Mouse (Mus musculus) forebrain, embryonic 15.5 days (tissue): ENCODE measurements around the gene Gm2056. TPM values are rescaled to one million over a fixed set of nuclear protein-coding genes. Genes with fewer than 3 reads are reported as not detected.
"Not testable (repeated sequence)": the region's sequence is repeated elsewhere in the genome, so short reads cannot be mapped to it uniquely, and the experiment has no call there.

Source experiments
- ATAC-seq: fragments of 200-750 bp; cut with Nextera tagmentation; replicated peaks from 2 replicates; pipeline ENCODE4 v1.8.0; 2017; ENCODE audit warnings: mild to moderate bottlenecking, moderate TSS enrichment, moderate library complexity
- H3K27ac ChIP-seq: fragments of 300-500 bp; sonication (generic); replicated peaks from 2 replicates; pipeline ENCODE4 v1.5.1; 2015; ENCODE audit warnings: mild to moderate bottlenecking, inconsistent platforms
- H3K27me3 ChIP-seq: fragments of 300-500 bp; sonication (generic); 2 replicates; pipeline ENCODE4 v1.6.1; 2015; ENCODE audit warnings: inconsistent platforms
- H3K36me3 ChIP-seq: fragments of 300-500 bp; sonication (generic); 2 replicates; pipeline ENCODE4 v1.6.1; 2015; ENCODE audit warnings: mild to moderate bottlenecking, inconsistent platforms
- H3K4me1 ChIP-seq: fragments of 300-500 bp; sonication (generic); 2 replicates; pipeline ENCODE4 v1.6.1; 2015; ENCODE audit warnings: inconsistent platforms
- H3K4me2 ChIP-seq: fragments of 300-500 bp; sonication (generic); replicated peaks from 2 replicates; pipeline ENCODE4 v1.6.1; 2015; ENCODE audit warnings: mild to moderate bottlenecking, inconsistent platforms
- H3K4me3 ChIP-seq: fragments of 300-500 bp; sonication (generic); 2 replicates; pipeline ENCODE4 v1.5.1; 2015; ENCODE audit warnings: mild to moderate bottlenecking, inconsistent platforms
- H3K9ac ChIP-seq: fragments of 300-500 bp; sonication (generic); replicated peaks from 2 replicates; pipeline ENCODE4 v1.6.1; 2015; ENCODE audit warnings: mild to moderate bottlenecking, inconsistent platforms
- H3K9me3 ChIP-seq: fragments of 300-500 bp; sonication (generic); 2 replicates; pipeline ENCODE4 v1.6.1; 2016; ENCODE audit warnings: inconsistent platforms
- WGBS: fragments of 180-500 bp; shearing (Covaris S2); methylation state at CpG from one replicate; pipeline ENCODE4 v1.1.7; 2015; ENCODE audit warnings: mixed read lengths; 5-methylcytosine and 5-hydroxymethylcytosine counted together
- polyA plus RNA-seq: library from polyadenylated mRNA; unstranded; fragments of >200 nt; fragmentation: Nextera tagmentation; extraction: Ambion mirVana; gene quantifications from 2 replicates; pipeline ENCODE4 v1.2.1, GENCODE M21; 2015

The Gm2056 gene
- not detected in 2 replicates for polyA plus RNA-seq

DNA sequence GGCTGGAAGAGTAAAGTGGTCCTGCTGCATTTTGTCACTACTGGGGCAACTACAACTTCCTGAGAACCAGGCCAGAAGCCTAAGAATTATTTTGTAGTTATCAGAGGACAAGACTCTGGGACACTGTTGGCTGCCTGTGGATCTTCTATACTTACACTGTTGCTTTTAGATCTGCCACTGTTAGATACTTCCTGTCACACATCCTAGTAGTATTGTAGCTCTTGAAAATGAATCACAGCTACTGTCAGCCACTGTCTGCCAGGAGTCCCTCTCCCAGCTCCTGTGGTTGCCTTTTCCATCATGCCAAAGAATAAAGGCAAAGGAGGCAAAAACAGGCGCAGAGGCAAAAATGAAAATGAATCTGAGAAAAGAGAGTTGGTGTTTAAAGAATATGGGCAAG is at the start of gene Gm2056:
Gm2056 (plus strand) TSS at position 301 of the 400 bp plus-strand sequence.
- H3K9me3 ChIP-seq, ATAC-seq, H3K36me3 ChIP-seq, H3K27ac ChIP-seq, H3K9ac ChIP-seq, H3K4me2 ChIP-seq, H3K27me3 ChIP-seq, H3K4me1 ChIP-seq, H3K4me3 ChIP-seq: not testable (repeated sequence)
- WGBS, result 87% methylated on average over 1 of the region's 1 CpGs

DNA sequence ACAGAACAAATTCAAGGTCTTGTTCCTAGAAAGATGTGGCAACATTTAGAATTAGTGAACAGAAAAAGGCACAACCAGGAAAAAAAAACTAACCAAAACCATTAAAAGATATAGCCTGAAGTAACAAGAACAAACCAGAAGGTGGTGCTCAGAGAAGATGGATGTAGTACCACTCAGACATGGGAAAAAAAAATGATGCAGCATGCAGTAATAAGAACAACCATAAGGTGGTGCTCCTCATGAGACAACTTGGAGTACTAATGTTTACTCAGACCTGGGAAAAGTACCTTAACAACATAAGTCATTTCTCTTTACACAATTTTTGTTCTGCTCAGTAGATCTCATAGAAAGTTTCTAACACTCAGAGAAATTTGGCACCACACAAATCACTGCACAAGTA is 42.8 kb upstream of the Gm2056 start:
- not testable (repeated sequence) for H3K27ac ChIP-seq, H3K4me1 ChIP-seq, H3K36me3 ChIP-seq, H3K4me2 ChIP-seq, H3K9me3 ChIP-seq, H3K27me3 ChIP-seq, H3K9ac ChIP-seq, ATAC-seq, H3K4me3 ChIP-seq

DNA sequence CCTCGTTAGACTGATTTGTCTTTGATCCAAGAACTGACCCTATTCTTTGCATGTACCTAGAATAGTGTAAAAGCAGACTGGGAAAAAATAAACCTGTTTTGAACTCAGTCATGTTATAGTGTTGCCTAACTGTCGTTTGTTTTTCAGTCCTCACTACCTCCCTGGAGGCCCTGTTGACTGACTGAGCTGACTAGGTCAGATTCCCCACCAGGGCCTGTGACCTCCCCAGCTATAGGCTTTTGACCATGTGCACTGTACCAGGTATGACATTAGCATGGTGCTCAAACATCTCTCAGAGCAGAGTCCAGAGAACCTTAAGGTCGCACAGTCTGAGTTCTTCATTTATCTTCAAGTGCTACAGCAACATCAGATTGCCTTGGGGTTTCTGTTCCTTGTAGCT is 22.7 kb upstream of the Gm2056 start:
- H3K9ac ChIP-seq, H3K36me3 ChIP-seq, ATAC-seq, H3K9me3 ChIP-seq, H3K27ac ChIP-seq, H3K4me1 ChIP-seq, H3K4me3 ChIP-seq, H3K4me2 ChIP-seq, H3K27me3 ChIP-seq: not testable (repeated sequence)
- WGBS, result 81% methylated on average over 3 of the region's 3 CpGs

DNA sequence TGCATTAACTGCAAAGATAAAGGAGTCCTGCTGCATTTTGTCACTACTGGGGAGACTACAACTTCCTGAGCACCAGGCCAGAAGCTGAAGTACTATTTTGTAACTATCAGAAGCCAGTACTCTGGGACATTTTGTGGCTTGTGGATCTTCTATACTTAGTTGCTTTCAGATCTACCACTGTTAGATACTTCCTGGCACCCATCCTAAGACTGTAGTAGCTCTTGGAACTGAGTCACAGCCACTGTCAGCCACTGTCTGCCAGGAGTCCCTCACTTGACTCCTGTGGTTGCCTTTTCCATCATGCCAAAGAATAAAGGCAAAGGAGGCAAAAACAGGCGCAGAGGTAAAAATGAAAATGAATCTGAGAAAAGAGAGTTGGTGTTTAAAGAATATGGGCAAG is 15.3 kb upstream of the Gm2056 start, which contains the start of gene Gm2075:
Gm2075 (plus strand) TSS at position 301 of the 400 bp plus-strand sequence.
- not testable (repeated sequence) for H3K27me3 ChIP-seq, H3K4me2 ChIP-seq, H3K9ac ChIP-seq, H3K27ac ChIP-seq, H3K4me3 ChIP-seq, ATAC-seq, H3K4me1 ChIP-seq, H3K36me3 ChIP-seq, H3K9me3 ChIP-seq
- 100% methylated on average over 1 of the region's 1 CpGs for WGBS

DNA sequence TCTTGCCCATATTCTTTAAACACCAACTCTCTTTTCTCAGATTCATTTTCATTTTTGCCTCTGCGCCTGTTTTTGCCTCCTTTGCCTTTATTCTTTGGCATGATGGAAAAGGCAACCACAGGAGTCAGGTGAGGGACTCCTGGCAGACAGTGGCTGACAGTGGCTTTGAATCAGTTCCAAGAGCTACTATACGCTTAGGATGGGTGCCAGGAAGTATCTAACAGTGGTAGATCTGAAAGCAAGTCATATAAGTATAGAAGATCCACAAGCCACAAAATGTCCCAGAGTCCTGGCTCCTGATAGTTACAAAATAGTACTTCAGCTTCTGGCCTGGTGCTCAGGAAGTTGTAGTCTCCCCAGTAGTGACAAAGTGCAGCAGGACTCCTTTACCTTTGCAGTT is 8.1 kb upstream of the Gm2056 start, which contains the start of gene Gm6803:
Gm6803 (minus strand) TSS at position 101 of the 400 bp plus-strand sequence.
- not testable (repeated sequence) for H3K27me3 ChIP-seq, H3K9ac ChIP-seq, ATAC-seq, H3K4me1 ChIP-seq, H3K4me2 ChIP-seq, H3K27ac ChIP-seq, H3K4me3 ChIP-seq, H3K36me3 ChIP-seq, H3K9me3 ChIP-seq
- WGBS, result 81% methylated on average over 2 of the region's 2 CpGs

- H3K27me3 ChIP-seq, H3K4me2 ChIP-seq, ATAC-seq, H3K4me1 ChIP-seq, H3K27ac ChIP-seq, H3K9ac ChIP-seq, H3K4me3 ChIP-seq, H3K36me3 ChIP-seq, H3K9me3 ChIP-seq: not testable (repeated sequence)
- WGBS, result 94% methylated on average over 5 of the region's 5 CpGs
Observed at GRCm38 (mm10) chr12:88032250-88032649, 5.4 kb downstream of the Gm2056 start.

DNA sequence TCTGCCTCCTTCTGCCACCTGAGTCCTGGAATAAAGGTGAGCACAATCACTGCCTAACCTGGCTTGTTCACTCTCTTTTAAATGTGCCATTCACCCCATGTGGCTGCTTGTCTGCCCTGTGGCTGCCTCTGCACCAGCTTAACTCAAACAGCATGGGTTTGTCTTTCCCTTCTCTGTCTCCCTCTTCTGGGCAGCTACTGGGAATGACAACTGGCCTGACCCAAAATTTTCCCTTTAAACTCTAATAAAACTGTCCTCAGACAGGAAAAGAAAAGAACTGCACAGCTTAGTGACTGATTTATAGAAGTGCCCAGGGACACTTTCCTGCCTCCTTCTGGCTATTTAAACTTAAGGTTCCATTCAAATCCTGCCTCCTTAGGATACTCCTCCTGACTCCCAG is 12.3 kb downstream of the Gm2056 start:
- H3K27me3 ChIP-seq, H3K9me3 ChIP-seq, H3K4me2 ChIP-seq, H3K9ac ChIP-seq, H3K4me3 ChIP-seq, ATAC-seq, H3K36me3 ChIP-seq, H3K4me1 ChIP-seq, H3K27ac ChIP-seq: not testable (repeated sequence)

DNA sequence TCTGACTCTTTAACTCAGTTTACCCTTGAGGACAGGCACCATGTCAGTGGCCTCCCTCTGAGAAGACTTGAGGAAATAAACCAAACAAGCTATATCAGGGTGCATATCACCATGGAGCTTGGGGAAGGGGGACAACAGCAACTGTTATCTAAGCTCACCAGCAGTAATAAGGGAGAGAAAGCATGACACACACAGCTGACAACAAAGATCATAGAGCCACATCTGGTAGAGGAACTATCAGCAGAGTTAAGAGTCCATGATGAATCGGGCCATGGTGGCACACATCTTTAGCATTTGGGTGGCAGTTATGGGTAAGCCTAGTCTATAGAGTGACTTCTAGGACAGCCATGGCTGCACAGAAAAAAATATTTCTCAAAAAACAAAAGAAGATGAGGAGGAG is 12.9 kb downstream of the Gm2056 start:
- not testable (repeated sequence) for H3K27ac ChIP-seq, H3K9me3 ChIP-seq, H3K4me3 ChIP-seq, H3K4me1 ChIP-seq, ATAC-seq, H3K9ac ChIP-seq, H3K4me2 ChIP-seq, H3K27me3 ChIP-seq, H3K36me3 ChIP-seq
- 88% methylated on average over 1 of the region's 1 CpGs for WGBS

DNA sequence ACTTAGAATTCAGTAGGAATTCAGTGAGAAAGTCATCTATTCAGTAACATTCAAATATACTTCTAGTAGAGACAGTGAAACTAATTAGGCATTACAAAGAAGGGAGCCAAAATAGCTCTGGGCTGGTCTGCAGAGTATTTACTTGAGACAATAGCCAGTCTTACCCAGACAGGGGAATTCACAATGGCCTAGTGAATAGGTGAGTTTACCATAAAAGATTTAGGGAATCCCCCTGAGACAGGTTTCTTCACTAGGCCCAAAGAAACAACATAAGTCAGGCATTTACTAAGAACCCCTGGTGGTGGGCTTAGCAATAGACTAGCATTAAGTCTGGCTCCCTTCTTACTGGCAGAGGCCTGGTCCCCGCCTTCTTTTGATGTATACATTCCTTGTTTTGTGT is 18.4 kb downstream of the Gm2056 start:
- 30% methylated on average over 1 of the region's 1 CpGs for WGBS
- H3K4me1 ChIP-seq, H3K27me3 ChIP-seq, H3K36me3 ChIP-seq, H3K9ac ChIP-seq, H3K4me3 ChIP-seq, H3K4me2 ChIP-seq, ATAC-seq, H3K27ac ChIP-seq, H3K9me3 ChIP-seq: not testable (repeated sequence)

Other genes with a start within 250 kb of the Gm2056 start
- not detected in 2 replicates for gene Gm21936, start 231.5 kb upstream of the Gm2056 start, polyA plus RNA-seq
- not detected in 2 replicates for gene BB287469, start 210.4 kb upstream of the Gm2056 start, polyA plus RNA-seq
- gene Gm2001, start 184.7 kb upstream of the Gm2056 start, polyA plus RNA-seq, result not detected in 2 replicates
- not detected in 2 replicates for gene Gm2016, start 152.9 kb upstream of the Gm2056 start, polyA plus RNA-seq
- gene Gm2022, start 131.6 kb upstream of the Gm2056 start, polyA plus RNA-seq, result not detected in 2 replicates
- not detected in 2 replicates for gene Gm2035, start 107.1 kb upstream of the Gm2056 start, polyA plus RNA-seq
- gene Gm2042, start 72.9 kb upstream of the Gm2056 start, polyA plus RNA-seq, result not detected in 2 replicates
- not detected in 2 replicates for gene Gm2075, start 15.2 kb upstream of the Gm2056 start, polyA plus RNA-seq
- gene Gm6803, start 8.2 kb upstream of the Gm2056 start, polyA plus RNA-seq, result not detected in 2 replicates
- not detected in 2 replicates for gene Gm16368, start 56.7 kb downstream of the Gm2056 start, polyA plus RNA-seq
- gene Gm10436, start 155.1 kb downstream of the Gm2056 start, polyA plus RNA-seq, result not detected in 2 replicates
- not detected in 2 replicates for gene Gm8332, start 223.1 kb downstream of the Gm2056 start, polyA plus RNA-seq
- gene Gm5662, start 247.5 kb downstream of the Gm2056 start, polyA plus RNA-seq, result not detected in 2 replicates